Mouse (Mus musculus) heart, postnatal 4 days (tissue): ENCODE measurements at regions not wholly inside any gene's neighbourhood (a gene's known extent, or its start where the extent isn't known, plus 50 kb on each side); places are given as distances from the start of the nearest gene placed in this dataset.

Experiments used
- DNase-seq: peaks from one replicate; pipeline ENCODE4 v3.0.0; 2021

GRCm38 (mm10) chr3:52640250-52641147 is 372.4 kb downstream of the Foxo1 start:
- peak; percentile 39 for DNase-seq

- DNase-seq, result no peak
Measured at GRCm38 (mm10) chr3:52638816-52639215, 370.7 kb downstream of the Foxo1 start.

GRCm38 (mm10) chr3:52634353-52634752 is 366.2 kb downstream of the Foxo1 start:
- DNase-seq, result peak; percentile 27

- DNase-seq, result no peak
Measured at GRCm38 (mm10) chr3:52633491-52634100, 365.5 kb downstream of the Foxo1 start.

- no peak for DNase-seq
Measured at GRCm38 (mm10) chr3:52632635-52633034, 364.5 kb downstream of the Foxo1 start.

- DNase-seq, result no peak
Measured at GRCm38 (mm10) chr3:52630209-52630608, 362.1 kb downstream of the Foxo1 start.

- no peak for DNase-seq
Measured at GRCm38 (mm10) chr3:52625125-52625524, 357.0 kb downstream of the Foxo1 start.

GRCm38 (mm10) chr3:52622530-52622929 is 354.4 kb downstream of the Foxo1 start:
- no peak for DNase-seq

GRCm38 (mm10) chr3:52621936-52622335 is 353.8 kb downstream of the Foxo1 start:
- no peak for DNase-seq

GRCm38 (mm10) chr3:52618925-52619224 is 350.7 kb downstream of the Foxo1 start:
- no peak for DNase-seq

- no peak for DNase-seq
Measured at GRCm38 (mm10) chr3:52618212-52618924, 350.2 kb downstream of the Foxo1 start.

- DNase-seq, result no peak
Measured at GRCm38 (mm10) chr3:52617413-52618149, 349.4 kb downstream of the Foxo1 start.

- DNase-seq, result no peak
Measured at GRCm38 (mm10) chr3:52611881-52612280, 343.7 kb downstream of the Foxo1 start.

- DNase-seq, result no peak
Measured at GRCm38 (mm10) chr3:52610466-52610865, 342.3 kb downstream of the Foxo1 start.

- DNase-seq, result no peak
Measured at GRCm38 (mm10) chr3:52608086-52608426, 339.9 kb downstream of the Foxo1 start.

GRCm38 (mm10) chr3:52607379-52608085 is 339.4 kb downstream of the Foxo1 start:
- DNase-seq, result no peak

- DNase-seq, result no peak
Measured at GRCm38 (mm10) chr3:52605261-52605771, 337.2 kb downstream of the Foxo1 start.

- peak; percentile 49 for DNase-seq
Measured at GRCm38 (mm10) chr3:52603244-52603704, 335.1 kb downstream of the Foxo1 start.

- peak; percentile 29 for DNase-seq
Measured at GRCm38 (mm10) chr3:52601011-52601745, 333.0 kb downstream of the Foxo1 start.

- no peak for DNase-seq
Measured at GRCm38 (mm10) chr3:52600581-52600980, 332.4 kb downstream of the Foxo1 start.

- DNase-seq, result no peak
Measured at GRCm38 (mm10) chr3:52600146-52600545, 332.0 kb downstream of the Foxo1 start.
